Mouse (Mus musculus) forebrain, embryonic 16.5 days (tissue): ENCODE measurements at regions not wholly inside any gene's neighbourhood (a gene's known extent, or its start where the extent isn't known, plus 50 kb on each side); places are given as distances from the start of the nearest gene placed in this dataset.

Experiments
- ATAC-seq: fragments of 200-750 bp; cut with Nextera tagmentation; 2 replicates; pipeline ENCODE4 v1.8.0; 2017; ENCODE audit warnings: mild to moderate bottlenecking, moderate library complexity
- H3K27ac ChIP-seq: fragments of 300-500 bp; sonication (generic); 2 replicates; pipeline ENCODE4 v1.5.1; 2014; ENCODE audit warnings: low read length, control low read depth
- H3K27me3 ChIP-seq: fragments of 300-500 bp; sonication (generic); replicated peaks from 2 replicates; pipeline ENCODE4 v1.6.1; 2014; ENCODE audit warnings: low read length; ENCODE audit not compliant: control insufficient read depth, insufficient read depth
- H3K36me3 ChIP-seq: fragments of 300-500 bp; sonication (generic); 2 replicates; pipeline ENCODE4 v1.6.1; 2014; ENCODE audit not compliant: control insufficient read depth, insufficient read depth
- H3K4me1 ChIP-seq: fragments of 300-500 bp; sonication (generic); replicated peaks from 2 replicates; pipeline ENCODE4 v1.6.1; 2014; ENCODE audit warnings: low read length; ENCODE audit not compliant: control insufficient read depth, insufficient read depth
- H3K4me2 ChIP-seq: fragments of 300-500 bp; sonication (generic); 2 replicates; pipeline ENCODE4 v1.6.1; 2014; ENCODE audit warnings: mild to moderate bottlenecking, low read length, control low read depth
- H3K4me3 ChIP-seq: fragments of 300-500 bp; sonication (generic); replicated peaks from 2 replicates; pipeline ENCODE4 v1.5.1; 2014; ENCODE audit warnings: mild to moderate bottlenecking, low read length, control low read depth
- H3K9ac ChIP-seq: fragments of 300-500 bp; sonication (generic); replicated peaks from 2 replicates; pipeline ENCODE4 v1.6.1; 2014; ENCODE audit warnings: low read depth, low read length, control low read depth
- H3K9me3 ChIP-seq: fragments of 300-500 bp; sonication (generic); 2 replicates; pipeline ENCODE4 v1.6.1; 2016; ENCODE audit warnings: low read length; ENCODE audit not compliant: control insufficient read depth
- WGBS: fragments of 180-500 bp; shearing (Covaris S2); extraction: QIAGEN DNeasy Blood & Tissue Kit; methylation state at CpG from one replicate; pipeline ENCODE4 v1.1.7; 2014; 5-methylcytosine and 5-hydroxymethylcytosine counted together

DNA sequence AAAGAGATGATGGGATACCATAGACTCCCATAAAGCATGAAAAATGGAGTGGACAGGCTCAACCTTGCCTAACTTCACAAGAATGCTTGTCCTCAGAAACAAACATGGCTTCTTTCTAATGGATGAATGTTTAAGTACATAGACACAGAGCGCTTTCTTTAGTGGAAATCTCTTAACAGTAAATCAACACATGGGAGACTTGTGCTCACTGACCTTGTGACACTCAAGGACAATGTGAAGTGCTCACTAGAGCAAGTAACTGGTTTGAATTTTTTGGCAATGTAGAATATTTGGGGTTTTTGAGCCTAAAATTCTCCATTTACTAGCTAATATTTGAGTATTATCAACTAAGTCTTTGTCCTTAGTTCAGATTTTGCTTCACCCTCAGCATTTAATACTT, 88.0 kb downstream of the Tent5c start:
- WGBS, result 98% methylated on average over 1 of the region's 1 CpGs
- Histone ChIP-seq H3K36me3 (no peaks in the 10 kb centered on the region), H3K27ac (no peak overlapping the region), H3K9me3 (no peaks in the 10 kb centered on the region), H3K27me3 (no peaks in the 10 kb centered on the region), H3K4me2 (no peak overlapping the region), H3K4me3 (no peak overlapping the region), H3K9ac (no peak overlapping the region), H3K4me1 (no peaks in the 10 kb centered on the region)
- no peak for ATAC-seq

DNA sequence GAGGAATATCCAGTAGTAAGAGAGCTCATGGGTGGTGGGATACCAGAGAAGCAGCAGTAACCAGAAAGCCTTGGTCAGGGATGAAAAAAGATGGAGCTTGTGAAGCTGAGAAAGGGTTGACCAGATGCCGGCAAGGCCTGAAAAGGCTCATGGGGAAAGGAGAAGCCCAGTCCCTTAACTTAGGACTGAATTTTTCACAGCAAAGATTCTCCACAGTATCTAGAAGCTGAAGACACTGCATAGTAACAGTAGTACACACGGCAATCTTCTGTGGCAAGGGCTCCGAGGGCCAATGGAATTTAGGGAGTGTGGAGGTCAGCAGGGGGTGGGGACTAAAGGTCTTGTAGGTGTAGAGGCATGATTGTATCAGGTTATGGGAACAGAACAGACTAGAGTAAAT, 91.6 kb downstream of the Tent5c start:
- Histone ChIP-seq H3K4me2 (no peak overlapping the region), H3K9me3 (no peaks in the 10 kb centered on the region), H3K36me3 (no peaks in the 10 kb centered on the region), H3K4me3 (no peak overlapping the region), H3K9ac (no peak overlapping the region), H3K27ac (no peak overlapping the region), H3K4me1 (no peaks in the 10 kb centered on the region), H3K27me3 (no peaks in the 10 kb centered on the region)
- 84% methylated on average over 3 of the region's 3 CpGs for WGBS
- no peak for ATAC-seq

DNA sequence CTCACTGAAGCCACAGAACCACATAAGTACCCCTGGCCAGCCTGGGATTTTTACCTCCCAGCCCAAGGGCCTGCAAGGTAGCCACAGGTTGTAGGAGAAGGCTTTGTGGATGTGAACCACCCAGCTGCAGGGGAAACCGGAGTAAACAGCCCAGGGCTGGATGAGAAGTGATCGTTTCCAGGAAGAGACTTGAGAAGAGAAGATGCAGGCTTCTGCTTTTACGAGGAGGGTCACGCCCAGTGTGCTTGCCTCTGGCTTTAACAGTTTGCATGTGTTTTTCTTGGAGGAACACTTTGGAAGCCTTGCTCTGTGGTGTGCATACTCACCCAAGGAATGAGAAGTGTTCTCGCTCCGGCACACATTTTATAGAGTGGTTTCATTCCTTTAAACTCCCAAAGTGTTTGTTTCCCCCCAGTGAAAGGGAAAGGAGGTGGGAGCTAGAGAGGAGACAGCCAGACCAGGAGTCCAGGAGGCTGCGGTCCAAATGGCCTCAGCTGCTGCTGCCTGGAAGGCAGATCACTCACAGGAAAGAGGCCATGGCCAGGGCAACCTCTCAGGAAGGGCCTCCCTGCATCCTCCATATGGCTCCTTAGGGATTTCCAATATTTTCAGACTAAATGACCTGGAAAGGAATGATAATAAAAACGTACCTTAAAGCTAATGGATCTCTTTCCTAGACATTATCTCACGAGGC, 94.1 kb downstream of the Tent5c start:
- Histone ChIP-seq H3K4me2 (no peak overlapping the region), H3K27ac (no peak overlapping the region), H3K27me3 (no peaks in the 10 kb centered on the region), H3K36me3 (no peaks in the 10 kb centered on the region), H3K4me1 (no peaks in the 10 kb centered on the region), H3K4me3 (no peak overlapping the region), H3K9me3 (no peaks in the 10 kb centered on the region), H3K9ac (no peak overlapping the region)
- no peak for ATAC-seq
- WGBS, result 82% methylated on average over 9 of the region's 9 CpGs

DNA sequence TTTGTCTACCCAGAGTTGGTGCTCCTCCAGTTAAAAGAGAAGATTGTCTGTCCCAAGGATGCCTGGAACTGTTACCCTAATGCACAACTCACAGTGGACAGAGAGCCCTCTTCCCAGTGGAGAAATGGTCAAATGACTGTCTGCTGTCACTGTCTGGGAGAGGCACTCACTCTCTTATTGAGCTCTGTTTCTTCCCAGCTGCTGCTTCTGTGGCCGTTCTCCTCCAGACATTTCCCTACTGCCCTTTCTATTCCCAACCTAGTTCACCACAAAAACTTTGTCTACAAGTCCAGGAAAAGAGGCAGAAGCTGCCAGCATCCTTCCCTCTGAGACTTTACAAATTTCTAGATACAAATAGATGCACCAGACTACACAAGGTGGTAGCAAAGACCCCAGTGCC, 95.2 kb downstream of the Tent5c start:
- Histone ChIP-seq H3K9ac (no peak overlapping the region), H3K27me3 (no peaks in the 10 kb centered on the region), H3K27ac (no peak overlapping the region), H3K36me3 (no peaks in the 10 kb centered on the region), H3K4me3 (no peak overlapping the region), H3K9me3 (no peaks in the 10 kb centered on the region), H3K4me1 (no peaks in the 10 kb centered on the region), H3K4me2 (no peak overlapping the region)
- no peak for ATAC-seq
- WGBS, result 97% methylated on average over 1 of the region's 1 CpGs

DNA sequence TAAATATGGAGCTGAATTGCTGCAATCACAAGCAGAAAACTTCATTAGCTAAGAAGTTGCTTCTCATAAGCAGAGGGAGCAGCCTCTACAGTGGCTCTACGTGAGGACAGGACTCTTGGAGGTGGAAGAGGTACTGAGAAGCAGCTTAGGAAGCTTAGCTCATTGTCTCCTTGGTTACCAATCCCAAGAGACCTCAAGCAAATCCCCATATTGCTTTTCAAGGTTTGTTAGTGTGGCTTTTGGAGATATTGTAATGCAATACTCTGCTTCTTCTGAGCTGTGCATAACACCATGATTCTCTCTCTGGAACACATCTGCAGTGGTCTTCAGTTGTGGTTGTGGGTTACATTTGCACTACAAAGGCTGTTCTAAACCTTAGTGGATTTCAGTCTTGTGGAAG, 106.9 kb downstream of the Tent5c start:
- Histone ChIP-seq H3K4me1 (no peaks in the 10 kb centered on the region), H3K27ac (no peak overlapping the region), H3K4me3 (no peak overlapping the region), H3K36me3 (no peaks in the 10 kb centered on the region), H3K4me2 (no peak overlapping the region), H3K9ac (no peak overlapping the region), H3K9me3 (no peaks in the 10 kb centered on the region), H3K27me3 (no peaks in the 10 kb centered on the region)
- WGBS, result 53% methylated on average over 1 of the region's 1 CpGs
- no peak for ATAC-seq

DNA sequence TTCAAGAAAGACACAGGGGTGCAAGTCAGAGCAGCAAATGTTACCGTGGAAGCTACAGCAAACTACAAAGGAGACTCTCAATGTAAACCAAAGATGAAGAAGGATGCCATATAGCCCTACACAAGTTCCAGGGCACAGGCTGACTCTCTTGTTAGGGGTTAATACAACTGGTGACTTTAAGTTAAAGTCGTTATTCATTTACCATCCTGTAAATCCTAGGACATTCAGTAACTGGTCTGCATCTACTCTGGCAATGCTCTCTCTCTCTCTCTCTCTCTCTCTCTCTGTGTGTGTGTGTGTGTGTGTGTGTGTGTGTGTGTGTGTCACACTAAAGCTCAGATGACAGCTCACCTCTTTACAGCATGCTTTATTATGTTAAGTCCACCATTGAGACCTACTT, 107.8 kb downstream of the Tent5c start:
- Histone ChIP-seq H3K9me3 (no peaks in the 10 kb centered on the region), H3K36me3 (no peaks in the 10 kb centered on the region), H3K4me2 (no peak overlapping the region), H3K27ac (no peak overlapping the region), H3K4me1 (no peaks in the 10 kb centered on the region), H3K27me3 (no peaks in the 10 kb centered on the region), H3K4me3 (no peak overlapping the region), H3K9ac (no peak overlapping the region)
- no peak for ATAC-seq
- WGBS, result 81% methylated on average over 2 of the region's 2 CpGs

DNA sequence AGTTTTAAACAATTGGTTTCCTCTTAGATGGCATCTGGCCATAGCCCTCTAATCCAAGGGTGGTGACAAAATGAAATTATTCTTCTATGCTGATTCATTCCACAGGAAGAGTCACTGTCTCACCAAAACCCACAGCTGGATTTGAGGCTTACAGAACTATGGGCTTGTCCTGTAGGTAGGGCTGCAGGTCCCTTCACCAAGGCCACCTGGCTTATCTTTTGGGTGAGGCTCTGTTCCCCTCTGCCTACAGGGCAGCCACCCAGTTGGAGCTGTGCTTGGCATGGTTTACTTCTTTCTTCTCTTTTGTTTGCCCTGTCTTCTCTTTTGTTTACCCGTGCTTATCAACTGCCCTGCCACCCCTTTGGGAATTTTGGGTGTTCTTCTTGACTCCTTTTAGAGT, 113.0 kb downstream of the Tent5c start:
- ATAC-seq, result no peak
- Histone ChIP-seq H3K4me1 (no peaks in the 10 kb centered on the region), H3K9ac (no peak overlapping the region), H3K9me3 (no peaks in the 10 kb centered on the region), H3K4me3 (no peak overlapping the region), H3K27ac (no peak overlapping the region), H3K27me3 (no peaks in the 10 kb centered on the region), H3K4me2 (no peak overlapping the region), H3K36me3 (no peaks in the 10 kb centered on the region)
- WGBS, result 60% methylated on average over 1 of the region's 1 CpGs

DNA sequence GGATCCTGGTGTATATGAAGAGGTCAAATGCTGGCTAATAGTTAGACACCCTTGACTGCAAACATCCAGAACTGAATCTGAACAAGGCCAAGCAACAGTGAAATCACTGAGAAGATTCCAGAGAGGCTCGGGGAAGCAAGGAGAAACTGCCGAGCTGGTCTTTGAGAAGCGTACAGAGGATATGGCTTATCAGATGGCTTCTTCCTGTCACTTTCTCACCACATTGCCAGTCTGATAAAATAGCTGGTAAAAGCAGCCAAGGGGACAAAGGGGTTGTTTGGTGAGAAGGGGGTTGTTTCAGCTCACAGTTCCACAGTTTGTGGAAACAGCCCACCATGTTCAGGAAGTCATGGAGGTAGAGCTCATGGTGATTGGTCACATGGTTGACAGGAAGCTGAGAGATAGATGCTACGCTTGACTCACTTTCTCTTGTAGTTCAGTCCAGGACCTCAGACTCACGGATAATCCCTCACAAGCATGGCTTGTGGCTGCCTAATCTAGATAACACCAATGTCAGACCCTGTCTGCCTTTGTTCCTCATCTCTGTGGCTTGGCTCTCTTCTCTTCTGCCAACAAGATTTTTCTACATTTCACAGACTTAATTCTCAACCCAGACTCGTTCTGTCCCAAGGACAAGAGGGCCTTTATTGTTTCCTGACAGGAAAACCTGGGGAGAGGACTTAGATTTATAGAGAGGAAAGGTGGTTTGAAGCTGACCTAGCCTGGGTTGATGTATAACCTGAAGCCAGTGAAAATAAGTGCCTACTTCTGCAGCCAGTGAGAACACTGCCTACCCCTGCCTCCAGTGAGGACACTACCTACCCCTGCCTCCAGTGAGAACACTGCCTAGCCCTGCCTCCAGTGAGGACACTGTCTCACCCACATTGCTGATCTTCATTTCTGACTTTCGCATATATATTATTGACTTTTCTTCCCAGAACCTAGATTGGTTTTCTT, 122.0 kb downstream of the Tent5c start:
- Histone ChIP-seq H3K9ac (no peak overlapping the region), H3K4me1 (no peaks in the 10 kb centered on the region), H3K36me3 (no peaks in the 10 kb centered on the region), H3K27ac (no peak overlapping the region), H3K9me3 (no peaks in the 10 kb centered on the region), H3K4me2 (no peak overlapping the region), H3K27me3 (no peaks in the 10 kb centered on the region), H3K4me3 (no peak overlapping the region)
- WGBS, result 81% methylated on average over 7 of the region's 7 CpGs
- no peak for ATAC-seq

DNA sequence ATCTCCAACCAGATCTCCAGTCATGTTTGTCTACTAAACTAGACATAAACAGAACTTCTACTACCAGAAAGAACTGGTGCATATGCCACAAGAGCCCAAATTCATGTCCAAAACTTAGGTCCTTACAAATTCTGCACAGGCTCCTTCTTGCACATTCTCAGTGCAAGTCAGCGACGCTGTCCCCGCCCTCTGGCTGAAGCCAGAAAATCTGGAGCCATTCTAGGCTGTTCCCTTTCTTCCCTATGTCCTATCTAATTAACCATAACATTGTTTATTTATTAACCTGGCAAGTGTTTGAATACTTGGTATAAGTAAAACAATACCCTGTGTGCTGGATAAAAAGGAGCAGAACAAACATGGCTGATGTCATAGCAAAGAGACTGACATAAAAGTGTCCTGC, 122.7 kb downstream of the Tent5c start:
- H3K36me3 ChIP-seq, result no peaks in the 10 kb centered on the region
- H3K9me3 ChIP-seq, result no peaks in the 10 kb centered on the region
- WGBS, result 88% methylated on average over 3 of the region's 3 CpGs
- ATAC-seq, result no peak
- no peaks in the 10 kb centered on the region for H3K27me3 ChIP-seq
- H3K4me2 ChIP-seq, result no peak overlapping the region
- H3K27ac ChIP-seq, result no peak overlapping the region
- no peak overlapping the region for H3K4me3 ChIP-seq
- no peaks in the 10 kb centered on the region for H3K4me1 ChIP-seq
- H3K9ac ChIP-seq, result no peak overlapping the region
